Mouse (Mus musculus) neural tube, embryonic 12.5 days (tissue): Measurements from ENCODE around the gene Trdmt1. TPM values are rescaled to one million over a fixed set of nuclear protein-coding genes. Genes with fewer than 3 reads are reported as not detected.

Source experiments
- ATAC-seq: fragments of 200-750 bp; cut with Nextera tagmentation; 2 replicates; pipeline ENCODE4 v1.8.0; 2017; ENCODE audit warnings: low read depth, mild to moderate bottlenecking, moderate TSS enrichment, moderate library complexity; ENCODE audit not compliant: low FRiP score
- H3K27ac ChIP-seq: fragments of 300-500 bp; sonication (generic); 2 replicates; pipeline ENCODE4 v1.5.1; 2016
- H3K27me3 ChIP-seq: fragments of 300-500 bp; sonication (generic); replicated peaks from 2 replicates; pipeline ENCODE4 v1.6.1; 2016; ENCODE audit warnings: mild to moderate bottlenecking
- H3K36me3 ChIP-seq: fragments of 300-500 bp; sonication (generic); 2 replicates; pipeline ENCODE4 v1.6.1; 2016; ENCODE audit warnings: mild to moderate bottlenecking
- H3K4me1 ChIP-seq: fragments of 300-500 bp; sonication (generic); 2 replicates; pipeline ENCODE4 v1.6.1; 2016
- H3K4me2 ChIP-seq: fragments of 300-500 bp; sonication (generic); replicated peaks from 2 replicates; pipeline ENCODE4 v1.6.1; 2016; ENCODE audit warnings: mild to moderate bottlenecking
- H3K4me3 ChIP-seq: fragments of 300-500 bp; sonication (generic); 2 replicates; pipeline ENCODE4 v1.5.1; 2016
- H3K9ac ChIP-seq: fragments of 300-500 bp; sonication (generic); 2 replicates; pipeline ENCODE4 v1.6.1; 2016; ENCODE audit warnings: mild to moderate bottlenecking
- H3K9me3 ChIP-seq: fragments of 300-500 bp; sonication (generic); 2 replicates; pipeline ENCODE4 v1.6.1; 2016; ENCODE audit warnings: mild to moderate bottlenecking
- WGBS: fragments of 180-500 bp; shearing (Covaris S2); methylation state at CpG from one replicate; pipeline ENCODE4 v1.1.7; 2016; 5-methylcytosine and 5-hydroxymethylcytosine counted together
- polyA plus RNA-seq: library from polyadenylated mRNA; unstranded; fragments of >200 nt; fragmentation: Nextera tagmentation; extraction: Ambion mirVana; gene quantifications from 2 replicates; pipeline ENCODE4 v1.2.1, GENCODE M21; 2016

Gene Trdmt1
- polyA plus RNA-seq, 1 experiment from 2014 or later = 8.9 TPM

DNA sequence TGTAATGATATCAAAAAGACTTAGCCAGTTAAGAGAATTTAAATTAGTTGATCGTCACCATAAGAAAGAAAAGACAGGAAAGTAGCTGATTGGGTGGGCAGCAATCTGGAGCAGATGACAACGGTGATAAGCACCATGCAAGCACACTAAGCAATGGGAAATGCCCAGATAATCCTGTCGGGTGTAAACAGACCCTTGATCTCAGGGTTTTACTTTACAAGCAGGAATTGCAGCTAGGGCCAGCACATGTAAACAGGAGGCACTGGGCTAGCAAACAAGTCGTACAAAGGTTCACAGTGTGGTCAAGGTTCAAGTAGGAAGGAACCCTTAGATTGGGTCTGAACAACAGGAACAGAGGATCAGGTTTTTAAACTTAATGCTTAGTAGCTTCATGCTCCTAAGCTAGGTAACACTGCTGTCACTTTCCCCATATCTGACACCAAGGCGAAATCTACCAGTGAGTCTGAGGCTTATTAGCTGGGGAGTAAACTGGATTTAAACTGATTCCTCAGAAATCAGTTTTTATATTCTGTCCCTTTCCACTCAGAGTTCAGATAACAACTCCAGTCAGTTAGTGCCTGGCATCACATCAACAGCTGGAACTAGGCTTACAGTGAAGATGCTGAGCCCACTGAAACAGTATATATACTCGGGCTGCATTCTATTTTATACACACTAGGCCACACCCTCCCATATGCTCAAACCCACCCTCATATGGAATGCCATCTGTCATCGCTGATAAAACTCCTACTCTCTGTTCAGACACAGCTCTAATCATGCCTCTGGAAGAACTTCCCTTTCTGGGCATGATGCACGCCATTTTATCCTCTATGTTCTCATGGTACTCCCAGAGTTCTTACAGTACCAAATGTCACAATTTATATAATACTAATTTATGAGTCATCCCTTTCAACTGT, 20.7 kb downstream of the Trdmt1 start:
- 0 out of 2 replicates have a peak, but pooled peaks cover 3% of the 10 kb centered on the region for H3K4me1 ChIP-seq
- peak; percentile 39; the same call in 1 of the 2 replicates for ATAC-seq
- H3K4me2 ChIP-seq = no peak overlapping the region
- no peak overlapping the region for H3K27ac ChIP-seq
- no peaks in the 10 kb centered on the region for H3K27me3 ChIP-seq
- H3K9ac ChIP-seq = no peak overlapping the region
- no peak overlapping the region for H3K4me3 ChIP-seq
- WGBS = 76% methylated on average over 8 of the region's 8 CpGs
- no peaks in the 10 kb centered on the region for H3K36me3 ChIP-seq
- H3K9me3 ChIP-seq = no peaks in the 10 kb centered on the region

DNA sequence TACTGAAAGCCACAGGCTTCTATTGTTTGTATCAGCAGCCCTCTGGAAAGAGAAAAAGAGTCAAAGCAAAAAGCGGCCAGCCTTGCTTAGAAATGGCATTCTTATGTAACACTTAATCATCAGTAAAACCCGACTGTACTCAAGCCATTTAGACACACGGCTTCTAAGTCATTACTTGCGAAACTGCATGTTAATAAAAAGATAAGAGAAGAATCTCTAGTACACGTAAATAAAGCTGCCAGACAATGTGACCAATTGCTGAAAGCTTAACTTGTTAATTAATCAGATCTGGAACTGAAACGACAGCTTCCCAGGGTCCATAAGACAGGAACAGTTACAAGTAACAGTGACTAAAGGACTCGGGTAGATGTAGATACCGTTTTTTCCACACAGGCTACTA, 22.4 kb downstream of the Trdmt1 start:
- Histone ChIP-seq H3K4me1 (0 out of 2 replicates have a peak, but pooled peaks cover 2% of the 10 kb centered on the region), H3K27me3 (no peaks in the 10 kb centered on the region), H3K4me2 (no peak overlapping the region), H3K27ac (no peak overlapping the region), H3K9ac (no peak overlapping the region), H3K36me3 (no peaks in the 10 kb centered on the region), H3K4me3 (no peak overlapping the region), H3K9me3 (no peaks in the 10 kb centered on the region)
- no peak for ATAC-seq
- 35% methylated on average over 8 of the region's 8 CpGs for WGBS

DNA sequence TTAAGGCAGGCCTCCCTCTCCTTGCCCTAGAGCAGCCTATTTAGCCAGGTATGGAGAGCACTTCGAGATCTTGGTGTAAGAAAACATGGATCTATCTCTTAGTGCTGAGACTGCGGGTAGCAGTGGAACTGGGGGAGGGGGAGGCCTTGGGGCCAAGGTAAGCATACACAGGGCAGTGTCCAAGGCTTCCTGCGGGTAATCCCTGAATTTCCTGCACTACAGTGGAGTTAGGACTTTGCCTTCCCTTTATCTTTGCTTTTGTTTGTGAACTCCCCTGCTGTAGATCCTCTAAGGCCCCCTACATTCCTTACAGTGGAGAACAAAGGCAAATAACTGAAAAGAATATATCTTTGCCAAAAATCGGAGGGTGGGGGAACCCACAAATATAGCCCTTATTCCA, 29.5 kb downstream of the Trdmt1 start:
- no peaks in the 10 kb centered on the region for H3K4me1 ChIP-seq
- H3K4me3 ChIP-seq = no peak overlapping the region
- ATAC-seq = no peak
- no peaks in the 10 kb centered on the region for H3K9me3 ChIP-seq
- H3K27me3 ChIP-seq = no peaks in the 10 kb centered on the region
- WGBS = 60% methylated on average over 4 of the region's 4 CpGs
- no peak overlapping the region for H3K27ac ChIP-seq
- H3K36me3 ChIP-seq = no peaks in the 10 kb centered on the region
- no peak overlapping the region for H3K4me2 ChIP-seq
- no peak overlapping the region for H3K9ac ChIP-seq

DNA sequence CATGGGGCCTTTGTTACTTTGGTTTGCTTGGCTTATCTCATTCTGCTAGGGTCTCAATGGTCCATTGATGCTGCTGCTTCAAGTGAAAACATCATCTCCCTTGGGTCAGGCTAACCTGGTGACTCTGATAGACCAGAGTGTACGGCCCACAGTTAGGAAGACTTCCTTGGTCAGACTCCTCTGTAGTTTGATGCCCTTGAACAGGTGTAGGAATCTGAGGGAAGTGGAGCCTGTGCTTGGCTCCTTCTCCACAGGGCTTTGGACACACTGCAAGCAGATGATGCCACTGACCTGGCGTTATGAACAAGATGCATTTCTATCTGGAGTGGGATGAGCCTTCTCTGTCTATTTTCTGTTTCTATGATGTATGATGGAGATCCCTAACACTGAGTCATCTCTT, 41.8 kb downstream of the Trdmt1 start:
- Histone ChIP-seq H3K27ac (no peak overlapping the region), H3K4me1 (peaks cover 5% of the 10 kb centered on the region; the same call in 1 of the 2 replicates), H3K27me3 (no peaks in the 10 kb centered on the region), H3K36me3 (no peaks in the 10 kb centered on the region), H3K4me2 (no peak overlapping the region), H3K4me3 (no peak overlapping the region), H3K9ac (no peak overlapping the region), H3K9me3 (no peaks in the 10 kb centered on the region)
- WGBS = 88% methylated on average over 2 of the region's 2 CpGs
- ATAC-seq = no peak

DNA sequence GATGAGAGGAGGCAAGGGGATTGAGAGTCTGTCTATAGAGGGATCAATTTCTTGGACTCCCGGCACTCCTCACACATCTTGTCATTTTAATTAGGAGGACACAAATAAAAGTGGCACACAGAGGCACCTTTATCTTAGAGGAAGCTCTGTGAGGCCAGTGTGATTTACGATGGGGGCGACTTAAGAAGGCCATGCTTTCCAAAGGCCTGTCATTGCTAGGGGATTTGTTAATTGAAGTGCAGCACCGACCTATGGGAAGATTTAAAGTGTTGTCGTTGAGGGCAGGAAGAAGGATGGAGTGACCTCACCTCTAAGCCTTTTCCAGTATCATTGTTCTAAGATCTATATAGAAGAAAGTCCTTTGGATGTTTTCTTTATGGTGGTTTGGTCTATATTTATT, 42.9 kb downstream of the Trdmt1 start:
- 10% methylated on average over 5 of the region's 5 CpGs for WGBS
- no peak overlapping the region for H3K27ac ChIP-seq
- no peaks in the 10 kb centered on the region for H3K27me3 ChIP-seq
- no peak overlapping the region for H3K4me3 ChIP-seq
- H3K4me2 ChIP-seq = no peak overlapping the region
- peaks cover 5% of the 10 kb centered on the region; the same call in 1 of the 2 replicates for H3K4me1 ChIP-seq
- no peak overlapping the region for H3K9ac ChIP-seq
- H3K36me3 ChIP-seq = no peaks in the 10 kb centered on the region
- peak; percentile 63; the same call in 1 of the 2 replicates for ATAC-seq
- no peaks in the 10 kb centered on the region for H3K9me3 ChIP-seq

DNA sequence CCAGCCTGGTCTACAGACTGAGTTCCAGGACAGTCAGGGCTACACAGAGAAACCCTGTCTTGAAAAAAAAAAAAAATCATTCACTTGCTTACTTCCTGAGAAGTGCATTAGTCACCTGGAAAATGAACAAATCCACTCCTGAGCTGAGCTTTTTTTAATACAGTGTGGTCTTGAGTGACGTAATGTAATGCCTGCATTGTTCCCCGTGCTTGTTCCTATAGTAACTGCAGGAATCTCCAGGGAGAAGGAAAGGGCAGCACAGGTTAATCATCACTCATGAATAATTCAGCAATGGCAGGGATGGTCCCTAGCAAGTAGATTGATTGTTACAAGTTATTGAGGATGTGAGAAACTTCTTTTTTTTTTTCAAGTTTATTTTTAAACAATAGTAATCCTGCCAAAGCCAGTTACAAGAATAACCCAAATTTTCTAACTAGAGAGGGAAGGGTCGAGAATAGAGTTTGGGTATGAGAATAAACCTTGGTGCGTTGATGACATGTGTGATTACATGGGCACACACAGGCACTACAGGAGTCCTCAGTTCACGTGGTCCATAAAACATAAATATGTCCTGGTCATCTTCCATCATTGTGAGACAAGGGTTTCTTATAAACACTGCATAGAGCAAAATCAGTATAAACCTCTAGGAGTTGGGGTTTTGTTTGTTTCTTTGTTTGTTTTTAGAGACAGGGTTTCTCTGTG, 44.0 kb downstream of the Trdmt1 start:
- WGBS = 31% methylated on average over 5 of the region's 5 CpGs
- ATAC-seq = peak; percentile 90
- no peak overlapping the region for H3K9ac ChIP-seq
- no peak overlapping the region for H3K4me3 ChIP-seq
- no peaks in the 10 kb centered on the region for H3K9me3 ChIP-seq
- H3K27me3 ChIP-seq = no peaks in the 10 kb centered on the region
- no peak overlapping the region for H3K27ac ChIP-seq
- no peaks in the 10 kb centered on the region for H3K36me3 ChIP-seq
- H3K4me2 ChIP-seq = no peak overlapping the region
- peaks cover 5% of the 10 kb centered on the region; the same call in 1 of the 2 replicates for H3K4me1 ChIP-seq

DNA sequence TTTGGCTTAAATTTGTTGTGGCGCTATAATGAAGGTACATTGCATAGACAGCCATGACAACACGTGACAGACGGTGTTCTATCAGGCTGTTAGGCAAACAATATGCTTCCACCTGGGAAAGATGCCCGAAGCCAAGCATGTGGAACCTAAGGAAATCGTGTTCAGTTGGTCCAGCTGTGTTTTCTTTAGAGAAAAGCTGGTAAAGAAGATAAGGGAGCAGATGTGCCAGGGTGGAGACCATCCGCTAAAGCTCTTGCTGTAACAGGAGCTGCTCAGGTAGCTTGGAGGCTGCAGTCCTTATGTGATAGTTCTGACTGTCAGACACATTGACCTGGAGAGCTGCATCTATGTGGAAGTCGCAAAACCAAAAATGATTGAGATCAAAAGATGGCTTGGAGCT, 45.3 kb downstream of the Trdmt1 start:
- Histone ChIP-seq H3K4me1 (peaks cover 5% of the 10 kb centered on the region; the same call in 1 of the 2 replicates), H3K27ac (no peak overlapping the region), H3K4me3 (no peak overlapping the region), H3K9me3 (no peaks in the 10 kb centered on the region), H3K4me2 (no peak overlapping the region), H3K36me3 (no peaks in the 10 kb centered on the region), H3K9ac (no peak overlapping the region), H3K27me3 (no peaks in the 10 kb centered on the region)
- 84% methylated on average over 7 of the region's 7 CpGs for WGBS
- no peak for ATAC-seq

DNA sequence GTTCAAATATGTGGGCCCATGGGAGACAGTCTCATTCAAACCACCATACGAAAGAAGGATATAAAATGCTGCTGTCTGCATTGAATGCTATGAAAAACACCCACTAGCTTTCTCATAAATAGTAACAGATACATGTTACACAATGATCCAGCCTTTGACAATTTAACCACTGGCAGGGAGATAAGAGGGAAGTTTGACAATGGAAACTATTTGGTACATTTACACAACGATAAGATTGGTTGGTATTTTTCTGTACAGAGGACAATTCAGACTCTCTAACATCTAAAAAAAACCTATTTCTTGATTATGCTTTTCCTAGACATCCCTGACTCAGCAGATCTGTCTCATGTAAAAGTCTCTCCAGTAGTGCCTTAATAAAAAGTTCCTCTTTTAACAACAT, 48.4 kb downstream of the Trdmt1 start:
- ATAC-seq = no peak

DNA sequence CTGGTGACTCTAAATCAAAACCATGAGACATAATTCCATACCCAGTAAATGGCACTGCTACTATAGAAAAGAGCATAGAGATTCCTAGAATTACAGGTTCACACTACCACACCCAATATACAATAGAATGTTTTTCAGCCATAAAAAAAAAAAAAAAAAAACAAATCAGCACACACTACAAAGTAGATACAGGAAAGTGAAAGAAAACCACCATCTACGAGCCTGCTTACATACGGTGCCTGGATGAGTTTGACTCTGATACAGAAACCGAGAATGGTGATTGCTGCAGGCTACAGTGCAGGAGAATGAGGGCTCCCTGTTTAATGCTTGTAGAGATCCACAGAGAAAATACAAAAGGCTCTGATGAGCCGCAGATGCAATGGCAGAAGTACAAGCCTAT, 51.5 kb downstream of the Trdmt1 start:
- whole genome bisulfite sequencing = 79% methylated on average over 4 of the region's 4 CpGs
- H3K27ac ChIP-seq = no peak overlapping the region
- no peaks in the 10 kb centered on the region for H3K27me3 ChIP-seq
- H3K4me1 ChIP-seq = no peaks in the 10 kb centered on the region; the same call in 1 of the 2 replicates
- no peak overlapping the region for H3K9ac ChIP-seq
- H3K36me3 ChIP-seq = no peaks in the 10 kb centered on the region
- ATAC-seq = no peak
- no peak overlapping the region for H3K4me3 ChIP-seq
- H3K9me3 ChIP-seq = no peaks in the 10 kb centered on the region
- H3K4me2 ChIP-seq = no peak overlapping the region

More for the DNA sequence above, 48.4 kb downstream of the Trdmt1 start:
- Histone ChIP-seq H3K4me1 (no peaks in the 10 kb centered on the region; the same call in 1 of the 2 replicates), H3K27ac (no peak overlapping the region), H3K36me3 (no peaks in the 10 kb centered on the region), H3K4me2 (no peak overlapping the region), H3K27me3 (no peaks in the 10 kb centered on the region), H3K9me3 (no peaks in the 10 kb centered on the region), H3K9ac (no peak overlapping the region), H3K4me3 (no peak overlapping the region)
- WGBS = 75% methylated on average over 2 of the region's 2 CpGs

DNA sequence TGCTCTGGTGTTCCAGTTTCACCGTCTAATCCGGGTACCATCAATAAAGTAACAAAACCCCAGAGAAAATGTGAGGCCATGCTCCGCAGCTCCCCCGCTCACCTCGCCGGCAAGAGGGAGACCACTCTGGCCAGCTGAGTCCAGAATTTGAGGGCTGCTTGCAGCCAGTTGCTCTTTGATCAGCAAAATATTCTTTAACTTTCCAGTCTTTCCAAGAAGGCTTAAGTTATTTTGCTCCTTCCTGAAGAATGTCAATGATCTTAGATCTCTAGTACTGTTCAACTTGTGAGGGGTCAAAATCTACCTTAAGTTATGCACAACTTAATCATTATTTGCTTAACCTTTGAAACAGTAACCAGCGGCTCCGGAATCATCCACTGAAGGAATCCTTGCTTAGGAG, 52.7 kb downstream of the Trdmt1 start, which contains the start of gene Cubn:
TSS of gene Cubn (minus strand) at position 80 of the 400 bp plus-strand sequence.
- 40% methylated on average over 8 of the region's 8 CpGs for WGBS

DNA sequence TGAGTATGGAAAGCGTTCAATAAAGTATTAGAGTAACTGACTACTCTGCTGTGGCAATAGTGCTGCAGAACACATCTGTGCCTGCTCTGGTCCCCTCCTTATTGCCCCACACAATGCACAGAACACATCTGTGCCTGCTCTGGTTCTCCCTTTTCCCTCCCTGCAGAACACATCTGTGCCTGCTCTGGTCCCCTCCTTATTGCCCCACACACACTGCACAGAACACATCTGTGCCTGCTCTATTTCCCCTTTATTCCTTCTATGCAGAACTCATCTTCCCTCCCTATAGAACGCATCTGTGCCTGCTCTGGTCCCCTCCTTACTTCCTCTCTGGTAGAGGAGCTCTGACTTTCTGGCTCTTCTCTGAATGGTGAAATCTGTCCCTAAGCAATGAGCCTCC, 54.0 kb downstream of the Trdmt1 start:
- no peak overlapping the region for H3K4me2 ChIP-seq
- no peaks in the 10 kb centered on the region for H3K9me3 ChIP-seq
- no peaks in the 10 kb centered on the region; the same call in 1 of the 2 replicates for H3K4me1 ChIP-seq
- no peak overlapping the region for H3K27ac ChIP-seq
- no peak overlapping the region for H3K4me3 ChIP-seq
- no peak overlapping the region for H3K9ac ChIP-seq
- H3K27me3 ChIP-seq = no peaks in the 10 kb centered on the region
- no peaks in the 10 kb centered on the region for H3K36me3 ChIP-seq
- 88% methylated on average over 2 of the region's 2 CpGs for WGBS
- no peak for ATAC-seq

More for the DNA sequence above, 52.7 kb downstream of the Trdmt1 start, which contains the start of gene Cubn:
- Histone ChIP-seq H3K9ac (no peak within 1 kb of the TSS), H3K27me3 (no peaks in the 10 kb centered on the region), H3K4me1 (no peaks in the 10 kb centered on the region; the same call in 1 of the 2 replicates), H3K9me3 (no peaks in the 10 kb centered on the region), H3K4me2 (no peak within 1 kb of the TSS), H3K36me3 (no peaks in the 10 kb centered on the region), H3K27ac (no peak within 1 kb of the TSS), H3K4me3 (no peak within 1 kb of the TSS)
- no peak for ATAC-seq

DNA sequence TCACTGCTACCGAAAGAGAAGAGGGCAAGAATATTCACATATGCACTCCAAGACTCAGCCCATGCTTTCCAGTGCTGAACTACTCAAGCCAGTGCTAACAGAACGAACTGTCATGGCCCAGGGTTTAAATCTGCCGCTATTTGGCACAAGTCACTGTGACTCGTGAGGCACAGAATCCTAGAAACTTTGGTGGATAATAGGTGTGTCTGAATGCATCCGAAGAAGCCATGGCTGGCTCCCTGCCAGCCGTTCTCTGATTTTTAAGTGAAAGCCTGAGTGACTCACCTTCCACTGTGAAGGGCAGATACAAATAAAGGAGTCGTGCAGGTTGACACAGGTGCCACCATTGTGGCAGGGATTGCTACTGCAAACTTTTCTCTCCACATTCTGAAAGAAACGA, 58.0 kb downstream of the Trdmt1 start:
- no peaks in the 10 kb centered on the region for H3K27me3 ChIP-seq
- 83% methylated on average over 8 of the region's 8 CpGs for WGBS
- no peak overlapping the region for H3K4me3 ChIP-seq
- no peaks in the 10 kb centered on the region for H3K4me1 ChIP-seq
- no peaks in the 10 kb centered on the region for H3K9me3 ChIP-seq
- no peak for ATAC-seq
- H3K4me2 ChIP-seq = no peak overlapping the region
- no peak overlapping the region for H3K27ac ChIP-seq
- no peak overlapping the region for H3K9ac ChIP-seq
- H3K36me3 ChIP-seq = no peaks in the 10 kb centered on the region
